Mouse (Mus musculus) testis, adult 2 months (tissue): Measurements from ENCODE around the gene Spryd4.

ENCODE experiments used
- CTCF ChIP-seq: fragments of 200-500 bp; IDR thresholded peaks from 2 replicates; pipeline ENCODE4 v1.5.1; 2012; ENCODE audit warnings: low read depth, mild to moderate bottlenecking, inconsistent platforms, low read length, moderate library complexity; ENCODE audit not compliant: control insufficient read depth, insufficient read depth, insufficient replicate concordance
- POLR2A ChIP-seq: fragments of 200-500 bp; IDR thresholded peaks from 2 replicates; pipeline ENCODE4 v1.6.1; 2012; ENCODE audit warnings: low read depth, mild to moderate bottlenecking, inconsistent platforms, low read length, moderate library complexity; ENCODE audit not compliant: control insufficient read depth

GRCm38 (mm10) chr10:128239140-128239539 is 27.5 kb upstream of the Spryd4 start:
- TF ChIP-seq POLR2A (no peak), CTCF (no peak)
